Mouse (Mus musculus) hindbrain, embryonic 13.5 days (tissue): ENCODE measurements around the gene Capn13. TPM values are rescaled to one million over a fixed set of nuclear protein-coding genes. Genes with fewer than 3 reads are reported as not detected.
A peak's percentile ranks its signal among the peaks of the same experiment; 100 is the strongest.
"Not testable (repeated sequence)": the region's sequence is repeated elsewhere in the genome, so short reads cannot be mapped to it uniquely, and the experiment has no call there.

Source experiments
- ATAC-seq: fragments of 200-750 bp; cut with Nextera tagmentation; 2 replicates; pipeline ENCODE4 v1.8.0; 2017; ENCODE audit warnings: moderate TSS enrichment; ENCODE audit not compliant: low FRiP score
- H3K27ac ChIP-seq: fragments of 300-500 bp; sonication (generic); 2 replicates; pipeline ENCODE4 v1.5.1; 2015; ENCODE audit warnings: inconsistent platforms, mild to moderate bottlenecking, moderate library complexity
- H3K27me3 ChIP-seq: fragments of 300-500 bp; sonication (generic); 2 replicates; pipeline ENCODE4 v1.6.1; 2015; ENCODE audit warnings: mild to moderate bottlenecking, inconsistent platforms
- H3K36me3 ChIP-seq: fragments of 300-500 bp; sonication (generic); 2 replicates; pipeline ENCODE4 v1.6.1; 2015; ENCODE audit warnings: mild to moderate bottlenecking, inconsistent platforms
- H3K4me1 ChIP-seq: fragments of 300-500 bp; sonication (generic); replicated peaks from 2 replicates; pipeline ENCODE4 v1.6.1; 2015; ENCODE audit warnings: inconsistent platforms
- H3K4me2 ChIP-seq: fragments of 300-500 bp; sonication (generic); 2 replicates; pipeline ENCODE4 v1.6.1; 2015; ENCODE audit warnings: inconsistent platforms, mild to moderate bottlenecking, moderate library complexity
- H3K4me3 ChIP-seq: fragments of 300-500 bp; sonication (generic); 2 replicates; pipeline ENCODE4 v1.5.1; 2015; ENCODE audit warnings: mild to moderate bottlenecking, inconsistent platforms
- H3K9ac ChIP-seq: fragments of 300-500 bp; sonication (generic); 2 replicates; pipeline ENCODE4 v1.6.1; 2015; ENCODE audit warnings: mild to moderate bottlenecking, inconsistent platforms
- H3K9me3 ChIP-seq: fragments of 300-500 bp; sonication (generic); 2 replicates; pipeline ENCODE4 v1.6.1; 2016; ENCODE audit warnings: inconsistent platforms
- WGBS: fragments of 180-500 bp; shearing (Covaris S2); methylation state at CpG from one replicate; pipeline ENCODE4 v1.1.7; 2015; 5-methylcytosine and 5-hydroxymethylcytosine counted together
- polyA plus RNA-seq: library from polyadenylated mRNA; unstranded; fragments of >200 nt; fragmentation: Nextera tagmentation; extraction: Ambion mirVana; gene quantifications from 2 replicates; pipeline ENCODE4 v1.2.1, GENCODE M21; 2015

The Capn13 gene
- polyA plus RNA-seq, 1 experiment from 2014 or later: not detected

- Histone ChIP-seq H3K27ac (peak overlapping the region; percentile 41; the same call in 1 of the 2 replicates), H3K9me3 (no peaks in the 10 kb centered on the region), H3K27me3 (no peaks in the 10 kb centered on the region), H3K36me3 (no peaks in the 10 kb centered on the region), H3K4me3 (no peak overlapping the region), H3K4me1 (peaks cover 12% of the 10 kb centered on the region), H3K9ac (no peak overlapping the region), H3K4me2 (no peak overlapping the region)
- 80% methylated on average over 15 of the region's 15 CpGs for WGBS
- ATAC-seq: peak; percentile 60
These were observed 129.5 kb downstream of the Capn13 start for GRCm38 (mm10) chr17:73270871-73271796.

GRCm38 (mm10) chr17:73263077-73263501, 137.6 kb downstream of the Capn13 start:
- Histone ChIP-seq H3K27ac (no peak overlapping the region), H3K36me3 (no peaks in the 10 kb centered on the region), H3K27me3 (no peaks in the 10 kb centered on the region), H3K9ac (no peak overlapping the region), H3K4me2 (no peak overlapping the region), H3K4me1 (peaks cover 4% of the 10 kb centered on the region), H3K9me3 (no peaks in the 10 kb centered on the region), H3K4me3 (no peak overlapping the region)
- 91% methylated on average over 8 of the region's 8 CpGs for WGBS
- ATAC-seq: no peak

- H3K4me1 ChIP-seq: peaks cover 4% of the 10 kb centered on the region
- H3K9ac ChIP-seq: no peak overlapping the region
- no peaks in the 10 kb centered on the region for H3K36me3 ChIP-seq
- no peak for ATAC-seq
- no peak overlapping the region for H3K27ac ChIP-seq
- no peak overlapping the region for H3K4me2 ChIP-seq
- H3K9me3 ChIP-seq: no peaks in the 10 kb centered on the region
- H3K4me3 ChIP-seq: no peak overlapping the region
- WGBS: 89% methylated on average over 2 of the region's 2 CpGs
- no peaks in the 10 kb centered on the region for H3K27me3 ChIP-seq
These were observed 138.1 kb downstream of the Capn13 start for GRCm38 (mm10) chr17:73262558-73262957.

GRCm38 (mm10) chr17:73259258-73259657, 141.4 kb downstream of the Capn13 start:
- not testable (repeated sequence) for ATAC-seq, H3K4me2 ChIP-seq, H3K9ac ChIP-seq, H3K4me3 ChIP-seq, H3K27me3 ChIP-seq, H3K4me1 ChIP-seq, H3K36me3 ChIP-seq, H3K9me3 ChIP-seq, H3K27ac ChIP-seq
- 95% methylated on average over 5 of the region's 5 CpGs for WGBS

- no peaks in the 10 kb centered on the region for H3K36me3 ChIP-seq
- peaks cover 4% of the 10 kb centered on the region for H3K4me1 ChIP-seq
- H3K27ac ChIP-seq: no peak overlapping the region
- ATAC-seq: no peak
- no peak overlapping the region for H3K4me2 ChIP-seq
- H3K27me3 ChIP-seq: no peaks in the 10 kb centered on the region
- 52% methylated on average over 12 of the region's 12 CpGs for WGBS
- H3K9me3 ChIP-seq: no peaks in the 10 kb centered on the region
- no peak overlapping the region for H3K9ac ChIP-seq
- no peak overlapping the region for H3K4me3 ChIP-seq
These were observed 142.0 kb downstream of the Capn13 start for GRCm38 (mm10) chr17:73258620-73259019.
